Mouse (Mus musculus) small intestine, adult 2 months (tissue): ENCODE data around the gene Olfr780. TPM values are rescaled to one million over a fixed set of nuclear protein-coding genes. Genes with fewer than 3 reads are reported as not detected.
"Not testable (repeated sequence)": the region's sequence is repeated elsewhere in the genome, so short reads cannot be mapped to it uniquely, and the experiment has no call there.

Experiments
- H3K27ac ChIP-seq: fragments of 200-500 bp; 2 replicates; pipeline ENCODE4 v1.5.1; 2012; ENCODE audit warnings: low read depth, low read length, control low read depth, inconsistent platforms; ENCODE audit not compliant: insufficient read depth
- H3K27me3 ChIP-seq: fragments of 200-500 bp; 2 replicates; pipeline ENCODE4 v1.6.1; 2012; ENCODE audit warnings: mild to moderate bottlenecking, moderate library complexity, low read length, inconsistent platforms; ENCODE audit not compliant: control insufficient read depth, insufficient read depth
- H3K36me3 ChIP-seq: fragments of 200-500 bp; 2 replicates; pipeline ENCODE4 v1.6.1; 2012; ENCODE audit warnings: mild to moderate bottlenecking, low read length, control low read depth, inconsistent platforms; ENCODE audit not compliant: control insufficient read depth, insufficient read depth
- H3K4me1 ChIP-seq: fragments of 200-500 bp; 2 replicates; pipeline ENCODE4 v1.6.1; 2012; ENCODE audit warnings: low read length, inconsistent platforms, mixed read lengths; ENCODE audit not compliant: control insufficient read depth, insufficient read depth, insufficient read length
- H3K4me3 ChIP-seq: fragments of 200-500 bp; 2 replicates; pipeline ENCODE4 v1.5.1; 2012; ENCODE audit warnings: low read depth, mild to moderate bottlenecking, control low read depth, inconsistent platforms, low read length, moderate library complexity
- CTCF ChIP-seq: fragments of 200-500 bp; IDR thresholded peaks from 2 replicates; pipeline ENCODE4 v1.5.1; 2012; ENCODE audit warnings: low read depth, mild to moderate bottlenecking, control low read depth, inconsistent platforms, low read length, moderate library complexity, mixed read lengths; ENCODE audit not compliant: insufficient replicate concordance, insufficient read length; ENCODE audit errors: extremely low read depth
- POLR2A ChIP-seq: fragments of 200-500 bp; IDR thresholded peaks from 2 replicates; pipeline ENCODE4 v1.6.1; 2012; ENCODE audit warnings: low read depth, mild to moderate bottlenecking, control low read depth, inconsistent platforms, low read length, moderate library complexity
- WGBS: fragments of 180-500 bp; shearing (Covaris S2); methylation state at CpG from one replicate; pipeline ENCODE4 v1.1.7; 2018; 5-methylcytosine and 5-hydroxymethylcytosine counted together
- polyA plus RNA-seq: library from polyadenylated mRNA; depleted of rRNA; stranded (reverse); fragments of >200 nt; gene quantifications from 2 replicates; pipeline ENCODE4 v1.2.3, GENCODE M21; 2012; rRNA removed

Olfr780 gene
- not detected in 2 replicates for polyA plus RNA-seq

GRCm38 (mm10) chr10:129317817-129318216 is at the start of gene Olfr780:
Olfr780 (plus strand) TSS chr10:129318117.
- no peak for TF ChIP-seq CTCF
- TF ChIP-seq POLR2A: no peak
- WGBS: 79% methylated on average over 3 of the region's 3 CpGs
- Histone ChIP-seq H3K4me3 (no peak within 1 kb of the TSS), H3K27ac (no peak within 1 kb of the TSS), H3K36me3 (no peaks in the 10 kb centered on the region), H3K4me1 (no peaks in the 10 kb centered on the region), H3K27me3 (no peaks in the 10 kb centered on the region)

GRCm38 (mm10) chr10:129271081-129271535 is 46.8 kb upstream of the Olfr780 start, which contains the start of gene Olfr777:
Olfr777 (minus strand) TSS chr10:129271485.
- no peaks in the 10 kb centered on the region for H3K36me3 ChIP-seq
- WGBS: 90% methylated on average over 2 of the region's 2 CpGs
- no peak within 1 kb of the TSS for H3K27ac ChIP-seq
- H3K4me3 ChIP-seq: no peak within 1 kb of the TSS
- H3K4me1 ChIP-seq: no peaks in the 10 kb centered on the region
- no peak for TF ChIP-seq CTCF
- TF ChIP-seq POLR2A: no peak
- no peaks in the 10 kb centered on the region for H3K27me3 ChIP-seq

- H3K4me1 ChIP-seq, H3K4me3 ChIP-seq, H3K27ac ChIP-seq, H3K36me3 ChIP-seq, H3K27me3 ChIP-seq: not testable (repeated sequence)
- WGBS: 16% methylated on average over 1 of the region's 1 CpGs
These were observed 4.9 kb upstream of the Olfr780 start for GRCm38 (mm10) chr10:129312973-129313372.

GRCm38 (mm10) chr10:129313521-129313920 is 4.4 kb upstream of the Olfr780 start:
- H3K4me1 ChIP-seq, H3K4me3 ChIP-seq, H3K27me3 ChIP-seq, H3K36me3 ChIP-seq, H3K27ac ChIP-seq: not testable (repeated sequence)
- WGBS: 67% methylated on average over 1 of the region's 1 CpGs

- no peak within 1 kb of the TSS for H3K4me3 ChIP-seq
- no peaks in the 10 kb centered on the region for H3K4me1 ChIP-seq
- TF ChIP-seq POLR2A: no peak
- TF ChIP-seq CTCF: no peak
- no peaks in the 10 kb centered on the region for H3K36me3 ChIP-seq
- H3K27me3 ChIP-seq: no peaks in the 10 kb centered on the region
- H3K27ac ChIP-seq: no peak within 1 kb of the TSS
These were observed 10.6 kb downstream of the Olfr780 start, which contains the start of gene Olfr781 for GRCm38 (mm10) chr10:129328554-129328953. Olfr781 (plus strand) TSS chr10:129328854.

GRCm38 (mm10) chr10:129348550-129348949 is 30.6 kb downstream of the Olfr780 start, which contains the start of gene Olfr782:
Olfr782 (plus strand) TSS chr10:129348850.
- TF ChIP-seq POLR2A (no peak), CTCF (no peak)
- 86% methylated on average over 3 of the region's 3 CpGs for WGBS
- Histone ChIP-seq H3K4me3 (no peak within 1 kb of the TSS), H3K4me1 (no peaks in the 10 kb centered on the region), H3K36me3 (no peaks in the 10 kb centered on the region), H3K27ac (no peak within 1 kb of the TSS), H3K27me3 (no peaks in the 10 kb centered on the region)

- 24% methylated on average over 2 of the region's 2 CpGs for WGBS
- H3K27ac ChIP-seq, H3K4me1 ChIP-seq, H3K36me3 ChIP-seq, H3K4me3 ChIP-seq, H3K27me3 ChIP-seq: not testable (repeated sequence)
These were observed 34.6 kb downstream of the Olfr780 start for GRCm38 (mm10) chr10:129352475-129352874.

GRCm38 (mm10) chr10:129356496-129356895 is 38.6 kb downstream of the Olfr780 start:
- 84% methylated on average over 4 of the region's 4 CpGs for WGBS
- not testable (repeated sequence) for H3K4me1 ChIP-seq, H3K27me3 ChIP-seq, H3K4me3 ChIP-seq, H3K27ac ChIP-seq, H3K36me3 ChIP-seq
